Mouse (Mus musculus) hindbrain, embryonic 11.5 days (tissue): ENCODE measurements at regions not wholly inside any gene's neighbourhood (a gene's known extent, or its start where the extent isn't known, plus 50 kb on each side); places are given as distances from the start of the nearest gene placed in this dataset.

Experiments
- ATAC-seq: fragments of 200-750 bp; cut with Nextera tagmentation; 2 replicates; pipeline ENCODE4 v1.8.0; 2017; ENCODE audit warnings: mild to moderate bottlenecking, moderate TSS enrichment, moderate library complexity; ENCODE audit not compliant: low FRiP score
- DNase-seq: peaks from one replicate; pipeline ENCODE4 v3.0.0-alpha.2; 2015; ENCODE audit warnings: low spot score
- H3K27ac ChIP-seq: fragments of 300-500 bp; sonication (generic); 2 replicates; pipeline ENCODE4 v1.5.1; 2014; ENCODE audit warnings: mild to moderate bottlenecking, low read depth, low read length
- H3K27me3 ChIP-seq: fragments of 300-500 bp; sonication (generic); 2 replicates; pipeline ENCODE4 v1.6.1; 2014; ENCODE audit warnings: mild to moderate bottlenecking, low read length, moderate library complexity, mixed read lengths; ENCODE audit not compliant: control insufficient read depth, insufficient read depth
- H3K36me3 ChIP-seq: fragments of 300-500 bp; sonication (generic); 2 replicates; pipeline ENCODE4 v1.6.1; 2014; ENCODE audit warnings: mild to moderate bottlenecking, low read length, moderate library complexity, mixed read lengths; ENCODE audit not compliant: control insufficient read depth, insufficient read depth
- H3K4me1 ChIP-seq: fragments of 300-500 bp; sonication (generic); replicated peaks from 2 replicates; pipeline ENCODE4 v1.6.1; 2014; ENCODE audit warnings: low read length, mixed read lengths; ENCODE audit not compliant: control insufficient read depth, insufficient read depth
- H3K4me2 ChIP-seq: fragments of 300-500 bp; sonication (generic); replicated peaks from 2 replicates; pipeline ENCODE4 v1.6.1; 2014; ENCODE audit warnings: mild to moderate bottlenecking, low read depth, low read length
- H3K4me3 ChIP-seq: fragments of 300-500 bp; sonication (generic); 2 replicates; pipeline ENCODE4 v1.5.1; 2014; ENCODE audit warnings: low read depth, low read length
- H3K9ac ChIP-seq: fragments of 300-500 bp; sonication (generic); 2 replicates; pipeline ENCODE4 v1.6.1; 2014; ENCODE audit warnings: low read depth, low read length
- H3K9me3 ChIP-seq: fragments of 300-500 bp; sonication (generic); 2 replicates; pipeline ENCODE4 v1.6.1; 2016; ENCODE audit warnings: low read length; ENCODE audit not compliant: control insufficient read depth
- WGBS: fragments of 180-500 bp; shearing (Covaris S2); extraction: QIAGEN DNeasy Blood & Tissue Kit; methylation state at CpG from one replicate; pipeline ENCODE4 v1.1.7; 2014; 5-methylcytosine and 5-hydroxymethylcytosine counted together

GRCm38 (mm10) chr2:34111286-34111685 lies 223.5 kb upstream of the Mvb12b start:
- Histone ChIP-seq H3K9me3 (no peaks in the 10 kb centered on the region), H3K4me1 (peaks cover under 1% of the 10 kb centered on the region; the same call in 1 of the 2 replicates), H3K36me3 (no peaks in the 10 kb centered on the region), H3K9ac (no peak overlapping the region), H3K4me2 (no peak overlapping the region), H3K27ac (no peak overlapping the region), H3K4me3 (no peak overlapping the region), H3K27me3 (no peaks in the 10 kb centered on the region)
- 81% methylated on average over 3 of the region's 3 CpGs for WGBS
- DNase-seq (no peak), ATAC-seq (no peak)

GRCm38 (mm10) chr2:34110582-34110981 lies 222.8 kb upstream of the Mvb12b start:
- no peaks in the 10 kb centered on the region for H3K27me3 ChIP-seq

GRCm38 (mm10) chr2:34107566-34108303 lies 220.0 kb upstream of the Mvb12b start:
- ATAC-seq (no peak), DNase-seq (peak; percentile 23)

More at GRCm38 (mm10) chr2:34110582-34110981, 222.8 kb upstream of the Mvb12b start:
- Histone ChIP-seq H3K4me2 (no peak overlapping the region), H3K27ac (no peak overlapping the region), H3K4me1 (peaks cover 6% of the 10 kb centered on the region; the same call in 1 of the 2 replicates), H3K9ac (no peak overlapping the region), H3K36me3 (no peaks in the 10 kb centered on the region), H3K9me3 (no peaks in the 10 kb centered on the region), H3K4me3 (no peak overlapping the region)
- no peak for ATAC-seq
- DNase-seq = no peak
- WGBS = 90% methylated on average over 17 of the region's 17 CpGs

GRCm38 (mm10) chr2:34106837-34107565 lies 219.3 kb upstream of the Mvb12b start:
- H3K9ac ChIP-seq = no peak overlapping the region
- peak; percentile 57 for DNase-seq
- peak; percentile 60 for ATAC-seq

More at GRCm38 (mm10) chr2:34107566-34108303, 220.0 kb upstream of the Mvb12b start:
- H3K9ac ChIP-seq = no peak overlapping the region
- no peak overlapping the region for H3K4me3 ChIP-seq
- H3K36me3 ChIP-seq = no peaks in the 10 kb centered on the region
- H3K27me3 ChIP-seq = no peaks in the 10 kb centered on the region
- peak overlapping the region; percentile 87 for H3K27ac ChIP-seq
- H3K4me1 ChIP-seq = peaks cover 8% of the 10 kb centered on the region; the same call in 1 of the 2 replicates
- no peaks in the 10 kb centered on the region for H3K9me3 ChIP-seq
- H3K4me2 ChIP-seq = no peak overlapping the region
- 72% methylated on average over 27 of the region's 27 CpGs for WGBS

GRCm38 (mm10) chr2:34106245-34106644 lies 218.5 kb upstream of the Mvb12b start:
- H3K4me2 ChIP-seq = no peak overlapping the region; the same call in none of the 2 replicates
- 46% methylated on average over 9 of the region's 9 CpGs for WGBS
- H3K27ac ChIP-seq = peak overlapping the region; percentile 87
- no peak overlapping the region for H3K4me3 ChIP-seq
- H3K4me1 ChIP-seq = peaks cover 8% of the 10 kb centered on the region; the same call in 1 of the 2 replicates
- H3K9me3 ChIP-seq = no peaks in the 10 kb centered on the region
- H3K9ac ChIP-seq = peak overlapping the region; percentile 7; the same call in 1 of the 2 replicates
- peak; percentile 52; the same call in 1 of the 2 replicates for ATAC-seq
- DNase-seq = peak; percentile 33
- H3K27me3 ChIP-seq = no peaks in the 10 kb centered on the region
- no peaks in the 10 kb centered on the region for H3K36me3 ChIP-seq

More at GRCm38 (mm10) chr2:34106837-34107565, 219.3 kb upstream of the Mvb12b start:
- peaks cover 8% of the 10 kb centered on the region; the same call in 1 of the 2 replicates for H3K4me1 ChIP-seq
- H3K27ac ChIP-seq = peak overlapping the region; percentile 87
- no peaks in the 10 kb centered on the region for H3K36me3 ChIP-seq
- H3K4me2 ChIP-seq = no peak overlapping the region
- no peaks in the 10 kb centered on the region for H3K9me3 ChIP-seq
- H3K27me3 ChIP-seq = no peaks in the 10 kb centered on the region
- H3K4me3 ChIP-seq = no peak overlapping the region
- 42% methylated on average over 15 of the region's 15 CpGs for WGBS

GRCm38 (mm10) chr2:34105271-34106051 lies 217.7 kb upstream of the Mvb12b start:
- Histone ChIP-seq H3K4me2 (no peak overlapping the region), H3K36me3 (no peaks in the 10 kb centered on the region), H3K4me1 (peaks cover 8% of the 10 kb centered on the region; the same call in 1 of the 2 replicates), H3K27me3 (no peaks in the 10 kb centered on the region), H3K9me3 (no peaks in the 10 kb centered on the region), H3K4me3 (no peak overlapping the region), H3K9ac (no peak overlapping the region), H3K27ac (peak overlapping the region; percentile 87)
- peak; percentile 28; the same call in 1 of the 2 replicates for ATAC-seq
- peak; percentile 34 for DNase-seq
- WGBS = 56% methylated on average over 13 of the region's 13 CpGs

- H3K4me3 ChIP-seq = no peak overlapping the region
- DNase-seq = no peak
These were observed 210.3 kb upstream of the Mvb12b start for GRCm38 (mm10) chr2:34098004-34098547.

GRCm38 (mm10) chr2:34096561-34096960 lies 208.8 kb upstream of the Mvb12b start:
- no peak overlapping the region for H3K4me2 ChIP-seq
- H3K9ac ChIP-seq = no peak overlapping the region
- no peak for ATAC-seq
- H3K4me1 ChIP-seq = no peaks in the 10 kb centered on the region
- H3K27ac ChIP-seq = no peak overlapping the region
- H3K4me3 ChIP-seq = no peak overlapping the region
- no peaks in the 10 kb centered on the region for H3K36me3 ChIP-seq
- no peaks in the 10 kb centered on the region for H3K9me3 ChIP-seq
- no peaks in the 10 kb centered on the region for H3K27me3 ChIP-seq
- DNase-seq = no peak

More at GRCm38 (mm10) chr2:34098004-34098547, 210.3 kb upstream of the Mvb12b start:
- H3K36me3 ChIP-seq = no peaks in the 10 kb centered on the region
- no peak overlapping the region for H3K9ac ChIP-seq
- ATAC-seq = no peak
- 76% methylated on average over 14 of the region's 14 CpGs for WGBS
- H3K4me2 ChIP-seq = no peak overlapping the region
- no peaks in the 10 kb centered on the region for H3K9me3 ChIP-seq
- H3K27me3 ChIP-seq = no peaks in the 10 kb centered on the region
- H3K4me1 ChIP-seq = no peaks in the 10 kb centered on the region
- no peak overlapping the region for H3K27ac ChIP-seq
